Mouse (Mus musculus) liver, postnatal 0 days (tissue): Measurements from ENCODE around the gene Tspan18.

Experiments used
- CTCF ChIP-seq: sonication (generic); IDR thresholded peaks from 2 replicates; pipeline ENCODE4 v1.5.1; 2016; ENCODE audit warnings: antibody characterized with exemption, low read depth
- EP300 ChIP-seq: IDR thresholded peaks from 2 replicates; pipeline ENCODE4 v1.6.1; 2016; ENCODE audit warnings: antibody characterized with exemption, low read depth, mild to moderate bottlenecking

- TF ChIP-seq CTCF (no peak), EP300 (no peak)
Measured at GRCm38 (mm10) chr2:93383831-93384230, 49.5 kb upstream of the Tspan18 start.
